Mouse (Mus musculus) hindbrain, embryonic 11.5 days (tissue): ENCODE results near the gene Net1. TPM values are rescaled to one million over a fixed set of nuclear protein-coding genes. Genes with fewer than 3 reads are reported as not detected.
"Not testable (repeated sequence)": the region's sequence is repeated elsewhere in the genome, so short reads cannot be mapped to it uniquely, and the experiment has no call there.

Source experiments
- ATAC-seq: fragments of 200-750 bp; cut with Nextera tagmentation; 2 replicates; pipeline ENCODE4 v1.8.0; 2017; ENCODE audit warnings: mild to moderate bottlenecking, moderate TSS enrichment, moderate library complexity; ENCODE audit not compliant: low FRiP score
- DNase-seq: peaks from one replicate; pipeline ENCODE4 v3.0.0-alpha.2; 2015; ENCODE audit warnings: low spot score
- H3K27ac ChIP-seq: fragments of 300-500 bp; sonication (generic); 2 replicates; pipeline ENCODE4 v1.5.1; 2014; ENCODE audit warnings: mild to moderate bottlenecking, low read depth, low read length
- H3K27me3 ChIP-seq: fragments of 300-500 bp; sonication (generic); 2 replicates; pipeline ENCODE4 v1.6.1; 2014; ENCODE audit warnings: mild to moderate bottlenecking, low read length, moderate library complexity, mixed read lengths; ENCODE audit not compliant: control insufficient read depth, insufficient read depth
- H3K36me3 ChIP-seq: fragments of 300-500 bp; sonication (generic); 2 replicates; pipeline ENCODE4 v1.6.1; 2014; ENCODE audit warnings: mild to moderate bottlenecking, low read length, moderate library complexity, mixed read lengths; ENCODE audit not compliant: control insufficient read depth, insufficient read depth
- H3K4me1 ChIP-seq: fragments of 300-500 bp; sonication (generic); replicated peaks from 2 replicates; pipeline ENCODE4 v1.6.1; 2014; ENCODE audit warnings: low read length, mixed read lengths; ENCODE audit not compliant: control insufficient read depth, insufficient read depth
- H3K4me2 ChIP-seq: fragments of 300-500 bp; sonication (generic); replicated peaks from 2 replicates; pipeline ENCODE4 v1.6.1; 2014; ENCODE audit warnings: mild to moderate bottlenecking, low read depth, low read length
- H3K4me3 ChIP-seq: fragments of 300-500 bp; sonication (generic); 2 replicates; pipeline ENCODE4 v1.5.1; 2014; ENCODE audit warnings: low read depth, low read length
- H3K9ac ChIP-seq: fragments of 300-500 bp; sonication (generic); 2 replicates; pipeline ENCODE4 v1.6.1; 2014; ENCODE audit warnings: low read depth, low read length
- H3K9me3 ChIP-seq: fragments of 300-500 bp; sonication (generic); 2 replicates; pipeline ENCODE4 v1.6.1; 2016; ENCODE audit warnings: low read length; ENCODE audit not compliant: control insufficient read depth
- WGBS: fragments of 180-500 bp; shearing (Covaris S2); extraction: QIAGEN DNeasy Blood & Tissue Kit; methylation state at CpG from one replicate; pipeline ENCODE4 v1.1.7; 2014; 5-methylcytosine and 5-hydroxymethylcytosine counted together
- polyA plus RNA-seq: library from polyadenylated mRNA; unstranded; fragments of >200 nt; fragmentation: Nextera tagmentation; extraction: Ambion mirVana; gene quantifications from 2 replicates; pipeline ENCODE4 v1.2.1, GENCODE M21; 2014

Gene Net1
- polyA plus RNA-seq, 1 experiment from 2014 or later = 31.4 TPM

DNA sequence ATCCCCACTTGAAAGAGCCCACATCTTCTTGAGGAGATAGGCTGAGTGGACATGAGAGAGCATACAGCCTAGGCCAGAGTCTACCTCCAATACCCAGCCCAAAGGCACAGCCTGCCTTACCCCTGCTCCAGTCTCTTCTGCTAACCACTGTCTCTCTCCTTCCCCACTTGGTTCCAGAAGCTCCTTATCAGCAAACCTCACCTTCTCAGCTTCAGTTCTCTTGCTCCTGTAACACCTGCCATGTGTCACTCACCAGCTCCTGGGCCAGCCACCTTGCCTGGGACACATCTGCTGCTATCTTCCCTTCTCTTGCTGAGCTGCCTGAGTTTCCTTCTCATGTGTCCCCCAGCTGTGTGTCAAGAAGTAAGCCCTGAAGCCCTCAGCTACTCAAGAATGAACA is 84.4 kb downstream of the Net1 start:
- not testable (repeated sequence) for H3K27ac ChIP-seq, H3K4me1 ChIP-seq, DNase-seq, ATAC-seq, H3K9ac ChIP-seq, H3K36me3 ChIP-seq, H3K4me2 ChIP-seq, H3K9me3 ChIP-seq, H3K27me3 ChIP-seq, H3K4me3 ChIP-seq

DNA sequence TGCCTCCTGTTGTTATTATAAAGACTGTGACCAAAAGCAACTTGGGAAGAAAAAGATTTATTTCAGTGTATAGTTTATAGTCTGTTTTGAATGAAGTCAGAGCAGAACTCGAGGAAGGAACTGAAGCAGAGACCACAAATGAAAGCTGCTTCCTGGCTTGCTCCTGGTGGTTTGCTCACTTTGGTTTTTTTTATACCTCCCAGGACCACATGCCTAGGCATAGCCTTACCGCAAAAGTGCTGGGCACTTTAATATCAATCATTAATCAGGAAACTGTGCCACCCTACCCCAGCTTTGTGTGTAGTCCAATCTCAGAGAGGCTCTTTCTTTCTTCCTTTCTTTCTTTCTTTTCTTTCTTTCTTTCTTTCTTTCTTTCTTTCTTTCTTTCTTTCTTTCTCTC is 85.6 kb downstream of the Net1 start:
- no peaks in the 10 kb centered on the region for H3K9me3 ChIP-seq
- no peak overlapping the region for H3K27ac ChIP-seq
- 78% methylated on average over 2 of the region's 2 CpGs for WGBS
- H3K36me3 ChIP-seq = no peaks in the 10 kb centered on the region
- DNase-seq (no peak), ATAC-seq (no peak)
- H3K4me2 ChIP-seq = no peak overlapping the region
- no peak overlapping the region for H3K4me3 ChIP-seq
- no peaks in the 10 kb centered on the region for H3K4me1 ChIP-seq
- H3K9ac ChIP-seq = no peak overlapping the region
- no peaks in the 10 kb centered on the region for H3K27me3 ChIP-seq

Other genes with a start within 250 kb of the Net1 start
- not detected in 2 replicates for gene Calml3, start 113.9 kb downstream of the Net1 start, polyA plus RNA-seq
- gene Calm4, start 80.5 kb downstream of the Net1 start, polyA plus RNA-seq = not detected in 2 replicates
- gene Calm5, start 64.0 kb downstream of the Net1 start, polyA plus RNA-seq = not detected in 2 replicates
- not detected in 2 replicates for gene Tubal3, start 54 bp upstream of the Net1 start, polyA plus RNA-seq
- not detected in 2 replicates for gene Ucn3, start 27.1 kb upstream of the Net1 start, polyA plus RNA-seq
- gene Akr1c14, start 130.8 kb upstream of the Net1 start, polyA plus RNA-seq = 0.06 and 0.22 TPM in 2 replicates
- gene Akr1c18, start 232.4 kb upstream of the Net1 start, polyA plus RNA-seq = not detected in 2 replicates